Mouse (Mus musculus) liver, postnatal 0 days (tissue): ENCODE results near the gene Pam. TPM values are rescaled to one million over a fixed set of nuclear protein-coding genes. Genes with fewer than 3 reads are reported as not detected.

Source experiments
- ATAC-seq: fragments of 200-750 bp; cut with Nextera tagmentation; 2 replicates; pipeline ENCODE4 v1.8.0; 2017; ENCODE audit warnings: mild to moderate bottlenecking, moderate library complexity
- DNase-seq: peaks from one replicate; pipeline ENCODE4 v3.0.0-alpha.2; 2016
- H3K27ac ChIP-seq: fragments of 300-500 bp; sonication (generic); 2 replicates; pipeline ENCODE4 v1.5.1; 2014; ENCODE audit warnings: antibody characterized with exemption, moderate library complexity, mild to moderate bottlenecking, low read depth
- H3K27me3 ChIP-seq: fragments of 300-500 bp; sonication (generic); 2 replicates; pipeline ENCODE4 v1.6.1; 2014; ENCODE audit warnings: low read length, control low read depth, mixed read lengths; ENCODE audit not compliant: insufficient read depth
- H3K36me3 ChIP-seq: fragments of 300-500 bp; sonication (generic); replicated peaks from 2 replicates; pipeline ENCODE4 v1.6.1; 2014; ENCODE audit warnings: mild to moderate bottlenecking, control low read depth, low read length, moderate library complexity, mixed read lengths; ENCODE audit not compliant: insufficient read depth
- H3K4me1 ChIP-seq: fragments of 300-500 bp; sonication (generic); 2 replicates; pipeline ENCODE4 v1.6.1; 2014; ENCODE audit warnings: antibody characterized with exemption, mild to moderate bottlenecking, control low read depth; ENCODE audit not compliant: insufficient read depth
- H3K4me2 ChIP-seq: fragments of 300-500 bp; sonication (generic); 2 replicates; pipeline ENCODE4 v1.6.1; 2014; ENCODE audit warnings: low read depth, mild to moderate bottlenecking, low read length, moderate library complexity, mixed read lengths
- H3K4me3 ChIP-seq: fragments of 300-500 bp; sonication (generic); 2 replicates; pipeline ENCODE4 v1.5.1; 2014; ENCODE audit warnings: low read depth, low read length
- H3K9ac ChIP-seq: fragments of 300-500 bp; sonication (generic); replicated peaks from 2 replicates; pipeline ENCODE4 v1.6.1; 2014; ENCODE audit warnings: mild to moderate bottlenecking, moderate library complexity
- H3K9me3 ChIP-seq: fragments of 300-500 bp; sonication (generic); 2 replicates; pipeline ENCODE4 v1.6.1; 2016; ENCODE audit warnings: mild to moderate bottlenecking, control low read depth, low read length, mixed read lengths
- CTCF ChIP-seq: sonication (generic); IDR thresholded peaks from 2 replicates; pipeline ENCODE4 v1.5.1; 2016; ENCODE audit warnings: antibody characterized with exemption, low read depth
- EP300 ChIP-seq: IDR thresholded peaks from 2 replicates; pipeline ENCODE4 v1.6.1; 2016; ENCODE audit warnings: antibody characterized with exemption, low read depth, mild to moderate bottlenecking
- WGBS: fragments of 180-500 bp; shearing (Covaris S2); extraction: QIAGEN DNeasy Blood & Tissue Kit; methylation state at CpG from one replicate; pipeline ENCODE4 v1.1.7; 2014; ENCODE audit not compliant: insufficient replicate concordance; 5-methylcytosine and 5-hydroxymethylcytosine counted together
- polyA plus RNA-seq: library from polyadenylated mRNA; unstranded; fragments of >200 nt; fragmentation: Nextera tagmentation; extraction: Ambion mirVana; gene quantifications from 2 replicates; pipeline ENCODE4 v1.2.1, GENCODE M21; 2015

Gene Pam
- polyA plus RNA-seq, 1 experiment from 2014 or later = 21.8 TPM

DNA sequence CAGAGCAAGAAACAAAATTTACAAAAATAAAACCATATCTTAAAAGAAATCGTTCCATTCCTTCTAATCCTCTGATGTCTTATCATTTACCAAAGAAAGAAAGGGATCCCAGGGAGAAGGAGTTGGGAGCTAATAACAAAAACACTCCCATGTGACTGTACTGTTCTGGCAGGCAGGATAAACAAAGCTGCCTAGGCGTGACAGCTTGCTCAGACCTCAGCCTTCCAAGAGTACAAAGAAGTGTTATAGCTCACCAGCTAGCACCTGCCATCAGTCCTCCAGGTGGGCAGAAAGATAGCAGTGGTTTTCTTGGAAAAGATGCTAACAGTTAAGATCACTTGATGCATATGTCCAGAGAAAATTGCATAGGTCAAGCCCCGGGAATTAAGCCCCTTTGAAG, 157.4 kb downstream of the Pam start:
- Histone ChIP-seq H3K9me3 (no peaks in the 10 kb centered on the region), H3K4me3 (no peak overlapping the region), H3K27me3 (no peaks in the 10 kb centered on the region), H3K9ac (no peak overlapping the region), H3K4me2 (no peak overlapping the region), H3K36me3 (no peaks in the 10 kb centered on the region), H3K27ac (no peak overlapping the region), H3K4me1 (no peaks in the 10 kb centered on the region)
- 61% methylated on average over 3 of the region's 3 CpGs for WGBS
- no peak for DNase-seq
- ATAC-seq = no peak
- TF ChIP-seq CTCF = no peak
- TF ChIP-seq EP300 = no peak

GRCm38 (mm10) chr1:97934940-97935339, 160.5 kb downstream of the Pam start:
- H3K27me3 ChIP-seq = no peaks in the 10 kb centered on the region
- no peak for TF ChIP-seq EP300
- no peak for TF ChIP-seq CTCF
- no peaks in the 10 kb centered on the region for H3K4me1 ChIP-seq
- no peak overlapping the region for H3K9ac ChIP-seq
- no peak overlapping the region for H3K4me2 ChIP-seq
- H3K27ac ChIP-seq = no peak overlapping the region
- ATAC-seq = no peak
- no peak overlapping the region for H3K4me3 ChIP-seq
- no peak for DNase-seq
- no peaks in the 10 kb centered on the region for H3K9me3 ChIP-seq
- H3K36me3 ChIP-seq = no peaks in the 10 kb centered on the region

DNA sequence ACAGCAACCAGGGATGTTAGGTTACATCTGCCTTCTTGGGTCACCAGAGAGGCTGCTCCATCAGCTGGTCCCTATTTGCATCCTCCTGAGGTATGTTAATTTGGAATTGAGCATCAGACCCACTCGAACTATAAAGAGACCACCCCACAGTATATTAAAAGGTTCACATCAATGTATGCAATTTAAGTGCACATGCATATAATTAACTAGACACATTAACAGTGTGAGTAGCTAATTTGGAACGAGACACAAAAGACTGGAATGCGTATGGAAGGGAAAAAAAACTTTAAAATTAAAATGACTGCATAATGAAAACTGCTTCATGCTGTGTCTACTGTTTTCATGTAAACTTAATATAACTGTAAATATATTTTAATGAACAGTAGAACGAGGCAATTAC, 164.2 kb downstream of the Pam start:
- H3K27me3 ChIP-seq = no peaks in the 10 kb centered on the region
- WGBS = 78% methylated on average over 4 of the region's 4 CpGs
- no peak overlapping the region for H3K4me2 ChIP-seq
- no peak for TF ChIP-seq EP300
- no peak for TF ChIP-seq CTCF
- H3K4me1 ChIP-seq = no peaks in the 10 kb centered on the region
- no peaks in the 10 kb centered on the region for H3K9me3 ChIP-seq
- H3K9ac ChIP-seq = no peak overlapping the region
- H3K27ac ChIP-seq = no peak overlapping the region
- DNase-seq (no peak), ATAC-seq (no peak)
- H3K36me3 ChIP-seq = no peaks in the 10 kb centered on the region
- no peak overlapping the region for H3K4me3 ChIP-seq

DNA sequence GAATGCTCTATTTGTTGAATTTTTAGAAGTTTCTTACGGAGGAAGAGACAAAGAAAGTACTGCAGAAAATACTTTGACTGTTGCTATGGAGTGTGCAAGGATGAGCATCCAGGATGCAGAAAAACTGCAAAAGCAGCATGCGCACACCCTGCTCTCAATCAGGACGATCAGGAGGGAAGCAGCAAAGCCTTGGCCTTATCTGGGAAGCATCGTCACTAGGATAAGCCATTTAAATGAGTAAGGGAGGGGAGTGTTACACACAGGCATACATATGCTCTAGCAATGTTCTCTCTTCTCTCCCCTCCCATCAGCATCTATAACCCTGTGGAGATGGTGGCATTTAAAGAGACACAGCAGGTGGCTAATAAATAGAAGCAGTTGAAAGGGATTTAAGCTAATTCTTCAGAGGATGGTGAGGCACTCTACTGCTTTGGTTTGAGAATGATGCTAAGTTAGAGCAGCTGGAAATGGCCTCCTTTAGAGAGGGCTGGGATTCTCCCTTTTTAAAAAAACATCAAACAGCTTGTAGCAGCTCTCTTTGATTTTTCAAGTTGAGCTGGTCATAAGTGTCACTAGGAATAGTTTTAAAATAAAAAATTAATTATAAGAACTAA, 165.9 kb downstream of the Pam start:
- Histone ChIP-seq H3K27ac (no peak overlapping the region), H3K4me1 (no peaks in the 10 kb centered on the region), H3K4me2 (no peak overlapping the region), H3K36me3 (no peaks in the 10 kb centered on the region), H3K9me3 (no peaks in the 10 kb centered on the region), H3K4me3 (no peak overlapping the region), H3K9ac (no peak overlapping the region), H3K27me3 (no peaks in the 10 kb centered on the region)
- 68% methylated on average over 4 of the region's 4 CpGs for whole genome bisulfite sequencing
- ATAC-seq (no peak), DNase-seq (no peak)
- no peak for TF ChIP-seq EP300

DNA sequence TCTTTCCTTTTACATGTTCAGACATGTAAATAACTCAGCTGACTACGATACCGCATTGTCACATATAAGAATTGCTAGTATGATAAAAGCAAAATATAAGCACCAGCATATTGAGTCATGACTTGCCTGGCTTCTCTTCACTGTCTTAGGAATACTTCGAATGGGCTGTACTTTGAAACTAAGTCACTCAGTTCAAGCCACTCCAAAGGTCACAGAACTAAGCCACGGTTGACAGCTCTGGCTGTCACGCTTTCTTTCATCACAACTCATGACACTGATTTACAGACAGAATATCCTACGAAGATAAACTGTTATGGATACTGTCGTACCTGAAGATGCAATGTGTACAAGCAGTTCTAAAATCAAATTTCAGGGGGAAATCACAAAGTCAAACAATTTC, 168.7 kb downstream of the Pam start:
- no peak overlapping the region for H3K4me2 ChIP-seq
- H3K9ac ChIP-seq = no peak overlapping the region
- no peak for ATAC-seq
- no peak overlapping the region for H3K27ac ChIP-seq
- TF ChIP-seq EP300 (no peak), CTCF (no peak)
- no peak overlapping the region for H3K4me3 ChIP-seq
- WGBS = 70% methylated on average over 7 of the region's 7 CpGs
- no peaks in the 10 kb centered on the region for H3K9me3 ChIP-seq
- no peaks in the 10 kb centered on the region for H3K27me3 ChIP-seq
- DNase-seq = no peak
- H3K4me1 ChIP-seq = no peaks in the 10 kb centered on the region
- no peaks in the 10 kb centered on the region for H3K36me3 ChIP-seq

- 73% methylated on average over 2 of the region's 2 CpGs for WGBS
- ATAC-seq = no peak
- H3K27me3 ChIP-seq = no peaks in the 10 kb centered on the region
- no peak overlapping the region for H3K4me3 ChIP-seq
- no peak for DNase-seq
- H3K4me2 ChIP-seq = no peak overlapping the region
- no peaks in the 10 kb centered on the region for H3K4me1 ChIP-seq
- H3K9me3 ChIP-seq = no peaks in the 10 kb centered on the region
- TF ChIP-seq EP300 (no peak), CTCF (no peak)
- no peak overlapping the region for H3K27ac ChIP-seq
- H3K36me3 ChIP-seq = no peaks in the 10 kb centered on the region
- H3K9ac ChIP-seq = no peak overlapping the region
Measured at GRCm38 (mm10) chr1:97926017-97926540, 169.4 kb downstream of the Pam start.

GRCm38 (mm10) chr1:97922395-97922794, 173.1 kb downstream of the Pam start:
- Histone ChIP-seq H3K4me2 (no peak overlapping the region), H3K9me3 (no peaks in the 10 kb centered on the region), H3K4me3 (no peak overlapping the region), H3K27ac (no peak overlapping the region), H3K27me3 (no peaks in the 10 kb centered on the region), H3K36me3 (no peaks in the 10 kb centered on the region), H3K4me1 (no peaks in the 10 kb centered on the region), H3K9ac (no peak overlapping the region)
- no peak for TF ChIP-seq EP300
- TF ChIP-seq CTCF = no peak
- DNase-seq (no peak), ATAC-seq (no peak)
- 71% methylated on average over 6 of the region's 6 CpGs for WGBS
